Mouse (Mus musculus) cerebellum, adult (tissue): ENCODE measurements around the gene Cask.
A peak's percentile ranks its signal among the peaks of the same experiment; 100 is the strongest.

Source experiments
- ATAC-seq: cut with Nextera tagmentation; 2 replicates; pipeline ENCODE4 v1.9.2; 2017; ENCODE audit warnings: mild to moderate bottlenecking, moderate library complexity, mixed read lengths; ENCODE audit not compliant: insufficient number of reproducible peaks, low FRiP score, low TSS enrichment

Cask gene

DNA sequence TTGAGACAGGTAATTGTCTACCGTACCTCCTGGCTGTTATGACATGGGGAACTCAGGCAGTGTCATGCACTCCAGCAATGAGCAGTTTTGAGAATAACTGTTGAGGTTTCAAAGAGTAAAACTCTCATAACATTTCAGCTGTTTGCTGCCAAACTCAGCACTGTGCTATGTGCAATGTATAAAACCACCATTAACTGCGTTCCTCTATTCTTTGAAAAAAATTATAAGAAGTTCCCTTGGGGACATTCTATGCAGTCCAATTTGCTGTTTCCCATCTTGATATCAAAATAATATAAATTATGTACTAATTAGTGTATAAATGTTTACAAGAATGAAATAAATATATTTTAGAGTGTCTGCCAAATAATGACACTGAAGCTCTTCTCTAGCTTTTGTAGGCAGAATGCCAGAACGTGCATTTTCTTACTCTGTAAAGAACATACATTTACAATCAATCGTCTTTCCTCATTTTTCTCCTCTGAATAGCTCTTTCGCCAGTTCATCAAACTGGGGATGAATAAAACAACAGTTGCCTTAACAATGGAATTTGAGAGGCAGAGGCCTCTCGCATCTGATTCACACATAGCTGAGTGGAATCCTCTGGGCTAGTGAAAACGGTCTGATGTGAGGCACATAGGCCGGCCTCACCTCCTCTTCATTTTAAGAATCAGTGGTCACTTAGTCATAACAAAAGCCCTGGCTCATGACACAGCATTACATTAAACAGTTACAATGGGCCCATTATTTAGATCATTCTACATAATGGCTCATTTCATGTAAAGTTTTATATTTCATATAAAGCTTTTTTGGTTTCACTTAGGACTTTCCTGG, 125.4 kb downstream of the Cask start:
- no peak for ATAC-seq

DNA sequence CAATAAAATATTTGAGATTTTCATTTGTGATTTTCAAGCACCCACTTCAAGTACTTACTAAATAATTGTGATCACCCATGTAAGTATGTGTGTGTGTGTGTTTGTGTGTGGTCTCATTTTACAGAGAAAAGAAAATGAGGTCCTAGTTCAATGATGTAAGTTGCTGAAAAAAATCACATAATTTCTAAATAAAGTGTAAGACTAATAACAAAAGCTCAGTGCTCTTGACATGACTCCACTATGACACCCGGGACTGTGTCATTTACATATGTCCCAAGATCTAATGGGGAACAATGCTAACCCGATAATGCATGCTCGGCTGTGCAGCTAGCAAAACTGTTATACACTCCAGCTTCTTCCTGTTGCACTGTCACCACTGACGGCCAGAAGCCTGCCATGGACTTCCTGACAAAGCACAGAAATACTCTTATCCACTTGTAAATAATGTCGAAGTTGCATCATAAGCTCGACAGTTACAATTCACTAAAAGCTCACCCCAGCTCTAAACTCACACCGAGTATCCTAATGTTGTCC, 130.8 kb downstream of the Cask start:
- no peak for ATAC-seq

DNA sequence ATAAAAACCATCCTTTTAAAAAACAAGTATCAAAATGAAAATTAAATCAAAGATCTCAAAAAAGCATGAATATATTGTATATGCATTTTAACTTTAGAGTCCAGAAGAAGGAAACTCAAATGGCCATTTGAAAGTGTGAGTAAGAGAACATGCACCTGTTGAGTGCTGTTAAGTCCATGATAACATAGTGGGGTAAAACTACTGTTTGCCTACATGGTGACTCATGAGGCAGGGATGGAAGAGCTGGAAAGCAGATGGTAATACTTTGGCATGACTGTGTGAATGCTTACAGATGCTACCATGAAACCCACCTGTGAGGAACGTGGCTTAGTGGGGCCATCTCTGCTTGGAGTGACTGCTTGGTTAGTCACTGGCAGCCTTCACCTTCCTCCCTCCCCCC, 132.9 kb downstream of the Cask start:
- no peak for ATAC-seq

DNA sequence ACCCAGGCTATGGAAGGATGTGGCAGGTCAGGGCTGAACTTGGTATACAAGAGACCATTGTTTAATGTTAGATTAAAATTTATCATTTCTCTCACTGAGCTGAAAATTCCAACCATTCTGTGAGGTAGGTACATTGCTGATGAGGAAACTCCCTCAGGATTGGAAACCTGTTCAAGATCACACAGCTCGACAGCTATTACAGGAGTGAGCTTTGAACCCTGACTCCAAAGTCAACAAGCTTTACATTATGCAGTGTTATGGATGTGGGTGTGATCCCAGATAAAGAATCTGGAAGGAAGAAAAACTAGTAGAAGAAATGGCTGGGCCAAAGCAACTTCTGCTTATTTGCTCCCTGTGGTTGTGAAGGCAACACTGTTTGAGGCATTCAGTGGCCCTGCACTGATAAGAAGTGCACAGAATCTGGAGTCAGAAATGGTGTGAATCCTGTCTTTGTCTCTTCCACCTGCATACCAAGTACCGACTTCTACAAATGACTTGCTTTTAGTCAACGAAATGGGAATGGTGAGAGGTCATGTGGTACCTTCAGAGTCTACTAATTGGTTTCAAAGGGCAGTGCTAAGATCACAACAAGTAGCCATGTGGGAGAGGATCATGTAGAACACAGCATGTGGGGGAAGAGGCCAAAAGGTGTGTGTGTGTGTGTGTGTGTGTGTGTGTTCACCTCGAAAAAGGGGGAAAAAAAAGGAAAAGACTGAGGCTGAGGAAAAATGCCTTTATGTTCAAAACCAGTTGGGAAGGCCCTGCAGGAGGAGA, 134.2 kb downstream of the Cask start:
- ATAC-seq = no peak

DNA sequence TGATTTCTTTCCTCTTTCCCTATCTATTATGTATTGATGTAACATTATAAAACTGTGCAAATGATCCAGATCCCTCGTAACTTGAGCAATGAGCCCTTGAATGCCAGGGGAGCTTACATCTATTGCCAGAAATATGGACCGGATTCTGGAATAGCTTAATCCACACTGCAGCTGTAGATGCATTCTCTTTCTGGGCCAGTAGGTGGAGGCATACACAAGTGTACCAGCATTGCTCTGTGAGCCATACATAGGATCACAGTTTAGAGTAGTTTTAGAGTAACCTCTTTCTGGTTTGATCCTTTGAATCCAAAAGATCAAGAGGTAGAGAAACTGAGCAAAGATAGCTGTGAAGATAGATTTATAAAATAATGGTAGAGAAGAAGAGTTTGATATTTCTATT, 141.0 kb downstream of the Cask start:
- ATAC-seq = 0 out of 2 replicates have a peak, but pooled peaks have one; percentile 75

DNA sequence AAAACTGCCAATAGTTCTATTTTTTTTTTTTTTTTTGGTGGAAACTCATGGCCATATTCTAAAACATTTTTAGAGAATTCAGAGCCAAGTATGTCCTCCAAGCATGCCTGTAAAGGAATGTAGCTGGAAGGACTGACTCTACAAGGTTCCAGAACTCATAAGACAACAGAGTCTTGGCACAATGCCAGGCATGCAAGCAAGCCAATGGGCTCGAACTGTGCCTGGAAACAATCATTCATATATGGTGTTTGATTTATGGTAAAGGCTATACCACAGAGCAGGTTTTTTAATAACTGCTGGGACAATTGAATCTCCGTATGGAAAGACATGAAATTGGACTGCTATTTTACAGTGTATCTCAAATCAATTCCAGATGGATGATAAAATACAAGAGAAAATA, 146.1 kb downstream of the Cask start:
- no peak for ATAC-seq

DNA sequence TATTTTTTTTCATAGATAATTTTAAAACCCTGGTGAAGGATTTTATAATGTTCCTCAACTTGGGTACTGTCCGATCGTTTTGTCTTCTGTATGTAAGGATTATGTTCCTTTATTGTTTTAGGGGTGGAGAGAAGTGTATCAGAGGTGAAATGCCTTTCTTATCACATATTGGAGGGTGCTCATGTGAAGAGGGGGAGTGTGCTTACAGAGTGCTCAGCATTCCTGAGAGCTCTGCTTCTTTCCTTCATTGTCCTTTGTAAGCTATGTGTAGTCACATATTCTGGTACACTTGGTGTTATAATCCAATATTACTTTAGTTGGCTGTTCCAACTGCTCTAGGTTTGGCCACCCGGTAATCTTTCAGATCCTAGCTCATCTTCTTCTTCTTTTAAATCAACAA, 150.5 kb downstream of the Cask start:
- ATAC-seq = no peak

DNA sequence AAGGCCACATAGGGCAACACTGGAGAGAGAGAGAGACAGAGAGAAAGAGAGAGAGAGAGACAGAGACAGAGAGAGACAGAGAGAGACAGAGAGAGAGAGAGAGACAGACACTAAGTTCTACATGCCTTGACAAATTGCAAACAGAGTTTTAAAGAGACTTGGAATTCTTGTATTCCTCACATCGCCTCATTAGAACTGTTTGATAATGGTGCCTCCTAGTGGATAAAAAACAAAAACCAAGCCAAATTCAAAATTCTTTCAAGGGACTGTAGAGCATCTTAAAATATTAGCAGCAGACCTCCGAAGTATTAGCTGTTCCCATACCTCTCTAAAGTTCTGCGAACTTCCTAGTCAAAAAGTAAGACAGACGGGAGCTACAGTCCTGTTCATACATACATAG, 159.3 kb downstream of the Cask start:
- no peak for ATAC-seq

DNA sequence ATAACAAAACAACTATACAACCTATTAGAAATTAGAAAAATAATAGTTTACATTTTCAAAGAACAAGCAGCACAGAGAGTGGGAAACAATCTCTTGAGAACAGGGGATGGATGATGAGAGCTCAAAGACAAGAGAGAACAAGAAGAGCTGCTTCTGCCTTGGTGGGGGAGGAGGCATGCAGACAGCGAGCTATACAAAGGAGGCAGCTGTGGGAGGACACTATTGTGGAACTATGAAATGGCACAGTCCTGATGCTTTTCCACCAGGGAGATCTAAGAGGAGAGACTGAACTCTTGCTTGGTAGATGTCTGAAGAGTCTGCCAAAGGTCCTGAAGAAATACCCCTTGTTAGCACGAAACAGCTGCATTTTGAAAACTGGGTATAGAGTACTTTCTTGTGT, 162.8 kb downstream of the Cask start:
- no peak for ATAC-seq

DNA sequence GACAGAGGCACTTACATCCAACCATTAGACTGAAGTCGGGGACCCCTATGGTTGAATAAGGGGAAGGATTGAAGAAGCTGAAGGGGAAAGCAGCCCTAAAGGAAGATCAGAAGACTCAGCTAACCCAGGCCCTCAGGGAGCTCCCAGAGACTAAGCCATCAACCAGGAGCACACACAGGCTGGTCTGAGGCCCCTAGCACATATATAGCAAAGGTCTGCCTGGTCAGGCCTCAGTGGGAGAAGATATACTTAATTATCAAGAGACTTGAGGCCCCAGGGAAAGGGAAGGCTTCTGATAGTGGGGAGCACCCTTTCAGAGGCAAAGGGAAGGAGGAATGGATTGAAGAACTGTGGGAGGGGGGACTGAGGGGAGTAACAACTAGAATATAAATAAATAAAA, 164.6 kb downstream of the Cask start:
- ATAC-seq = no peak

DNA sequence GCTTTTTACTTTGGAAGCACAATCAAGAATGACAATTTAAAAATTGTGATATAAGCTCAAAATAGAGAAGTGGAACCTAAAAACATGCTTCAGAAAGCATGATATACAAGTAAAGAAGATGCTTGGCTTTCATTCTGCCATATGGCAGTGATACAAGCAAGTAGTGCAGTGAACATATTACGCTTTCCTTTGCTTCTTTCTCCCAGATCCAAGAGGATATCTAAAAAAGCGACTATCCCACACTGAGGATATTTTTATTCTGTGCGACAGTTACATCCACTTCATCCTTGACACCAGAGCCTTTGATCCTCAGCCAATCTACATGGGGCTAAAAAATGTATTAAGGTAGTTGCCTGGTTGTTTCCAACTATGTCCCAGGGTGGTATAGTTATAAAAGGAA, 169.4 kb downstream of the Cask start:
- no peak for ATAC-seq

DNA sequence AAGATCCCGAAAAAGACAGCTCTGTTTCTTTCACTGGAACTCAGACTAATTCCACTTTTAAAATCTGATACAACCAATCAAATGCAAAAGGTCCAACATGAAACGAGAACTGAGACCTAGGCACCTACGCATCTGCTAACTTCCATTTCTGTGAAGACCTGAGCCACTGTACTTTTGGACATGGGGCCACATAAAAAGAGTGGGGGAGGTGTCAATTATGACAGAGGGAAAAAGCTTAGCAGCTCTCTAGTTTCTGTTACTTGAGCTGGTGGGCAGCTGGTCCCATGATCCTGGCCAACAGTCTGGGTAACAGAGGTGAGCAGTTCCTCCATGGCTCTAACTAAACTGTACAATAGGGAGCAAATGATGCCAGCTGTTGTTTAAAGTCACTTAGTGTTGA, 178.2 kb downstream of the Cask start:
- ATAC-seq = no peak

DNA sequence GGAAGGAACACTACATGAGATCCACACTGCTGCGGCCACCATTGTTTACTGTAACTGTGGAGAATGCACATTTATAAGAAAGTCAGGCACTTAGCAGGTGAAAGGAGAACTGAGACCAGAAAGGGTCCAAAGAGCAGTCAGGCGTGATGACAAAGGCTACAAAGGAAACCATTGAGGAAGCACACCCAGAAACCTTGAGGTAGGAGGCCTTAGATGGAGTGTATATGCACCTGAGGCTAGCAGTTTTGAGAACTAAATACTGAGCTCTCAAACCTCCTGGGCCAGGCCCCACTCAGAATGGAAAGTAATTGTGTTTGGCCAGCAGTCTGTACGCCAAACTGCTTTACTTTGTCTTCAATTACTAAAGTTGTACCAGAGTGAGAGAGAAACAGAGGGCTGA, 180.8 kb downstream of the Cask start:
- no peak for ATAC-seq

DNA sequence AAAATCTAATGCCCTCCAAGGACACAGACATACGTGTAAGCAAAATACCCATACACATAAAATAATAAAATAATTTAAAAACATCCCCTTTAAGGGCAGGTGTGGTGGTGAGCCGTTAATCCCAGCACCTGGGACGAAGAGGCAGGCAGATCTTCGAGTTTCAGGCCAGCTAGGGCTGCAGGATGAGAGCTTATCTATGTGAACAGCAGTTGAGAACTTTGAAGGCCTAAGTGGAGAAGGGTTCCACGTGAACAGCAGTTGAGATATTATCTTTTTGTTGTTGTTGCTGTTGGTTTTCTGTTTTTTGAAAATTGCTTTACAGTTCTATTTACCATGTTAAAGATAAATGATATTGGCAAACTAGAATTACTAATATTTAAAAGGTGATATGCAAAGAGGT, 182.3 kb downstream of the Cask start:
- no peak for ATAC-seq

DNA sequence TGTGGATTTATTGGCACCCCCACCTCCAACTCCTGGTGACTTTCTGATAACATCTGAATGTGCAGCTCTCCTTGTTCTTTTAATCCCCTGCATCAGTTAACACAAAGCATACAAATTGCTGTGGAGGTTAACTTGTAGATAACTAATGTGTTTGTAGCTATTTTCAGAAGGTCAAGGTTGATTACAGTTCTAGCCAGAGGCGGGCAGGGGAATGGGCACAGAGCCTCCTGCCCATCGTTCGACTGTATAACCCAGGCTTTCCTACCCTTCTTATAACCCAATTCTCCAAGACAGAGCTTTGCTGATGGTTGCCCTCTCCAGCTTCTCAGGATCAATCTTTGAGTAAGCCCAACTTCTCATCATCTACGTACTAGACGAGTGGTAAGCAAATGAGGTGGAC, 190.1 kb downstream of the Cask start, which contains the start of gene Gpr82:
Gene Gpr82 (plus strand): TSS at position 301 of the 400 bp plus-strand sequence.
- ATAC-seq = no peak

DNA sequence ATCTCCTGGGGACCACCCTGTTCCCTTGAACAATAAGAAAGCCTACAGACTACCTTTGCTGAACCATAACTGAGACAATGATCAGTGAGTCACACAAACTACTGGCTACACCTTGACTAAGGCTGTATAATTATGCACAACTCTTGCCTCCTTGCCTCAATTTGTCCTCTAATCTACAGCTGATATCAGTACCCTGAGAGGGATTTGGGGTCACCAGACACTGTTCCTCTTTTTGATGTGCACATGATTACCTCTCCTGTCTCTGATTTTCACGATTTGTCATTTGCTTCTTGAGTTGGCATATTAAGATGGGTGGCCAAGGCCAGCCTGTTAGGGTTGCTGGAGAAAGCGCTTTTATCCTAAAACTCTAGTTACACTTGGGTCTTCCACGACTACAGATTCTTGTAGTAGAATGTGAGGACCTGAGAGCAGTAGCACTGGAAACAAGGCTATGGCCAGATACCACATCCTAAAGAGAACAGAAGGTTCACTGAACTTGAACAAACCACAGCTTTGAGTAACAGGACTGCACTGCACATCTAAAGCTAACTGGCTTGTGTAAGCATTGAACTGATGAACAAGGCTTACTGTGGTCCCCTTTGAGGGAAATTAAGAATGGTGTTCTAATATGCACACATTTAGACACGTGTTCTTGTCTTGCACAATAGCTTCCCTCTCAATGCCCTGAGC, 191.8 kb downstream of the Cask start:
- ATAC-seq = no peak

DNA sequence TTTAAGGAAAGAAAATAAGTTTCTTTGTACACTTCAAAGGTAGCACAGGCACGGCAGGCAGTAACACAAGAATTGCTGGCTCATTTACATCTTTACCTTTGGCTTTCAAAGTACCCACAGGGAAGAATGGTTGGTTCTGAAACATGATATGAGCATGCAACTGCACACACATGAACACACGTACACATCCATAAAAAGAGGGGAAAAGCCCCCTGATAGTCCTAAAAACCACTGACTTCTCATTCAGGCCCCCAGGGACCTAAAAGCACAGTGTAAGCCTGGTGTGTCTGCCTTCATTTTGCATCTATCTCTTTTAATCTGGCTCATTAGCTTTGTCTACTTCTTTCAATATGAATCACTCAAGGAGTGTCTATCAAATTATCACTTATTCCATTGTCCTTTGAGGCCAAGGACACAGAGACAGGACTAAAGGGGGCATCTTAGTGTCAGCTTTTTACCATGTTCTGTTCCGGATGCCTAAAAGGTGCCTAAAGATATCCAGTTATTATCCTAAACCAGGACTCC, 192.5 kb downstream of the Cask start:
- ATAC-seq = no peak

DNA sequence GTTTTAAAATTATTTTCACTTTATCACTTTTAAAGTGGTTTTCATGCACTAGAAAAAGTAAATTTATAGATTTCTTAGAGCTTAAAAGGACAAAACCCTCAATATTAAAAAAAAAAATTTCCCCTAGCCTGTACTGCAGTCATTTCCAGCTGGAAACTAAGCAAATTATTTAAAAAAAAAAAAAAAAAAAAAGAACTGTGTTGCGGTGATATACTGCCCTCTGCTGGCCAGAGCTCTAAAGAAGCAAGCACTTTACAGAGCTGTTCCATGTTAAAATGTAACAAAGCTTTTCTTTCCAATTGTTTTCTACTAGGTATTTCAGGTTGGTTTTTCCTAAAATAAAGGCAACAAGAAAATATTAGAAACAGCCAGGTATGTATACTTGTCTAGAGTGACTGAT, 194.4 kb downstream of the Cask start:
- no peak for ATAC-seq

DNA sequence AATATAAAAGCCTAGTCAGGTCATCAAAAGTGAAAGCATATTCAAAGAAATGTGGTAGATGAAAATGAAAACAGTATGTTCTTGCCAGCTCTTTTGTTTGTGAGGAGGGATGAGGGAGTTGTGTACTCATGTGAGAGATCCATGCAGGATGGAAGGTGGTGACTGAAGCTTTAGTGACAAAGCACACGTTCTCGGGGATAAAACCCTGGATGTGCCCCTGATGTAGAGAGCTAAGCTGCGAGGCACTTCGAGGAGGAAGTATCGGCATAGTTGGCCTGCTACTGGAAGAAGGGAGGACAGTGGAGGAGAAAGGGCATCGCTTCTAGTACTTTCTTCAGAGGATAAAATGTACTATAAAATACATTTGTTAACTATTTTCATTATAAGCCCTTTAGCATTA, 195.3 kb downstream of the Cask start:
- no peak for ATAC-seq

DNA sequence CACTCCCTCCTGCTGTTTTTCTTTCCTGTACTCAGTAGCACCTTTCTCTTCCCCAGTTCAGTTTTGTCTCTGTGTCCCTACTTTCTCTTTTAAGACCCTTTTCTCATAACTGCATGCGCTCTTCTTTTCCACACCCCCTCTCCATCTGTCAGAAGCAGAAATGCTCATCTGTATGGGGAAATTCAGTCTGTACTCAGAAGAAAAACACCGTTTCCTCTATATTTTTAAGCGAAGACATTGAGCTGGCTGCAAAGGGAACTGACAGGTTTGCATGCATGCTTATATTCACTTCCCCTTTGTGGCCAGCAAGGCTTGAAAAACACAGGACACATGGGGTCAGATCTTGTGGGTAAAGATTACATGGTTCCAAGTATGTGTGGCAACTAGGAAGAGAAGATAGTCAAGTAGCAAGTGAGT, 196.2 kb downstream of the Cask start:
- ATAC-seq = no peak

DNA sequence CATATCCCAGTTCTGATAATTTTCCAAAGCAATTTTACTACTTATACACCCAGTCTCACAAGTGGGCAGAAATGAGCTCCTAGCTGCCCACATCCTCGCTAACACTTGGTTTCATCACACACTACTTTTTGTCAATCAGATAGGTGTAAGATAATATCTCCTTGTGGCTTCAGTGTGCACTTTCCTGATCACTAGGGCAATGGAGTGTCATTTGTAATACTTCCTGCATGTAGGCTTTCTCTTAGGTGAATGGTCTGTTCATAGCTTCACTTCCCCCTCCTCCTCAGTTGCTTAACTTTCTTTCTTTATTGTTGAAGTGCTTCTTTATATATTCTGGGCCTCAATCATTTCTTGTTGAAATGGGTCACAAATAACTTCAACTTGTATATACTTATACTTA, 198.9 kb downstream of the Cask start:
- ATAC-seq = no peak
